Mouse (Mus musculus) midbrain, postnatal 0 days (tissue): Measurements from ENCODE around the gene Mmp2. TPM values are rescaled to one million over a fixed set of nuclear protein-coding genes. Genes with fewer than 3 reads are reported as not detected.

Experiments used
- ATAC-seq: fragments of 200-750 bp; cut with Nextera tagmentation; 2 replicates; pipeline ENCODE4 v1.8.0; 2017; ENCODE audit warnings: moderate number of reproducible peaks, mild to moderate bottlenecking, moderate TSS enrichment, moderate library complexity; ENCODE audit not compliant: low FRiP score
- DNase-seq: peaks from one replicate; pipeline ENCODE4 v3.0.0-alpha.2; 2015; ENCODE audit warnings: low spot score
- H3K27ac ChIP-seq: fragments of 300-500 bp; sonication (generic); 2 replicates; pipeline ENCODE4 v1.5.1; 2014; ENCODE audit warnings: low read depth, mild to moderate bottlenecking, low read length, mixed read lengths
- H3K27me3 ChIP-seq: fragments of 300-500 bp; sonication (generic); 2 replicates; pipeline ENCODE4 v1.6.1; 2014; ENCODE audit warnings: low read length, control low read depth, mixed read lengths; ENCODE audit not compliant: insufficient read depth
- H3K36me3 ChIP-seq: fragments of 300-500 bp; sonication (generic); 2 replicates; pipeline ENCODE4 v1.6.1; 2014; ENCODE audit warnings: low read length, control low read depth, mixed read lengths; ENCODE audit not compliant: insufficient read depth
- H3K4me1 ChIP-seq: fragments of 300-500 bp; sonication (generic); 2 replicates; pipeline ENCODE4 v1.6.1; 2014; ENCODE audit warnings: mild to moderate bottlenecking, control low read depth, antibody characterized with exemption, low read length, mixed read lengths; ENCODE audit not compliant: insufficient read depth
- H3K4me2 ChIP-seq: fragments of 300-500 bp; sonication (generic); 2 replicates; pipeline ENCODE4 v1.6.1; 2014; ENCODE audit warnings: low read depth, mild to moderate bottlenecking, low read length, mixed read lengths; ENCODE audit not compliant: poor library complexity, severe bottlenecking
- H3K4me3 ChIP-seq: fragments of 300-500 bp; sonication (generic); 2 replicates; pipeline ENCODE4 v1.5.1; 2014; ENCODE audit warnings: low read depth, mild to moderate bottlenecking, low read length, moderate library complexity
- H3K9ac ChIP-seq: fragments of 300-500 bp; sonication (generic); replicated peaks from 2 replicates; pipeline ENCODE4 v1.6.1; 2014; ENCODE audit warnings: mild to moderate bottlenecking, low read length, moderate library complexity, mixed read lengths; ENCODE audit not compliant: poor library complexity, severe bottlenecking
- H3K9me3 ChIP-seq: fragments of 300-500 bp; sonication (generic); 2 replicates; pipeline ENCODE4 v1.6.1; 2016; ENCODE audit warnings: low read length, control low read depth
- CTCF ChIP-seq: IDR thresholded peaks from 2 replicates; pipeline ENCODE4 v1.5.1; 2016; ENCODE audit warnings: antibody characterized with exemption, mild to moderate bottlenecking
- WGBS: fragments of 180-500 bp; shearing (Covaris S2); extraction: QIAGEN DNeasy Blood & Tissue Kit; methylation state at CpG from one replicate; pipeline ENCODE4 v1.1.7; 2014; 5-methylcytosine and 5-hydroxymethylcytosine counted together
- polyA plus RNA-seq: library from polyadenylated mRNA; unstranded; fragments of >200 nt; fragmentation: Nextera tagmentation; extraction: Ambion mirVana; gene quantifications from 2 replicates; pipeline ENCODE4 v1.2.1, GENCODE M21; 2015
- total RNA-seq: library from RNA; depleted of rRNA; stranded (reverse); fragments of >200 nt; gene quantifications from 2 replicates; pipeline ENCODE4 v1.2.3, GENCODE M21; 2014

Mmp2 gene
- total and polyA plus RNA-seq, 2 experiments from 2014 or later, result 16.1 to 16.5 TPM

DNA sequence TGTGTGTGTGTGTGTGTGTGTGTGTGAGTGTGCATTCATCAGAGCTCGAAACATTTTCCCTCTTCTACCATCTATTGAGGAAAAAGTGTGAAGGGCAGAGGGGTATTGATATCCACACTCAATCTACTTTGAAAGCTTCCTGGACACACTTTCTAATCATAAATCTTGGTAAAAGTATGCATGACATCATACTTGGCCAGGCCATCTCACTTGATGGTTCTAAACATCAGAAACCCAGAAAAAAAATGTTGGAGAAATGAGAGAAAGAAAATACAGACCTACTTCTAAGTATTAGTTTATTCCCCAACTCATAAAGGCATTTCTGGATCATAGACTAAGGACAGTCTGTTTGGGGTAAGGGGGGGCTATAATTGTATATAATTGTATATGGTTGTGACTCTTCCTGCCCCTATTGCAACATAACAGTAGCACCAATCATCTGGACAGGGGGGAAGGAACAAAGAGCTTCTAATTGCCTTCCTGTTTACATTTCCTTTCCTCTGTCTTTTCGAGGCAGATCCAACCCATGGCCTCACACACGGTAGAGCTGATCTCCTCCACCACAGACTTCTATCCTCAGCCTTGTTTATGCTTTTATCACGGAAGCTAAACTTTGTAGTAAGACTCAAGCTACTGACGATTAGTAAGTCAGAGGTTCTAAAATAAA, 7.1 kb downstream of the Mmp2 start:
- WGBS, result 89% methylated on average over 5 of the region's 5 CpGs

GRCm38 (mm10) chr8:92834786-92835500, 7.9 kb downstream of the Mmp2 start:
- H3K9me3 ChIP-seq, result no peaks in the 10 kb centered on the region
- no peak overlapping the region for H3K9ac ChIP-seq
- H3K4me1 ChIP-seq, result no peaks in the 10 kb centered on the region
- DNase-seq, result no peak
- WGBS, result 89% methylated on average over 11 of the region's 11 CpGs
- no peak for TF ChIP-seq CTCF
- no peaks in the 10 kb centered on the region for H3K36me3 ChIP-seq
- no peak for ATAC-seq
- H3K27ac ChIP-seq, result no peak overlapping the region
- no peak overlapping the region for H3K4me2 ChIP-seq
- H3K27me3 ChIP-seq, result no peaks in the 10 kb centered on the region
- H3K4me3 ChIP-seq, result no peak overlapping the region

More for the DNA sequence above, 7.1 kb downstream of the Mmp2 start:
- Histone ChIP-seq H3K4me2 (no peak overlapping the region), H3K4me1 (no peaks in the 10 kb centered on the region), H3K27me3 (no peaks in the 10 kb centered on the region), H3K4me3 (no peak overlapping the region), H3K9ac (no peak overlapping the region), H3K36me3 (no peaks in the 10 kb centered on the region), H3K27ac (no peak overlapping the region), H3K9me3 (no peaks in the 10 kb centered on the region)
- ATAC-seq, result no peak
- no peak for DNase-seq
- TF ChIP-seq CTCF, result no peak

DNA sequence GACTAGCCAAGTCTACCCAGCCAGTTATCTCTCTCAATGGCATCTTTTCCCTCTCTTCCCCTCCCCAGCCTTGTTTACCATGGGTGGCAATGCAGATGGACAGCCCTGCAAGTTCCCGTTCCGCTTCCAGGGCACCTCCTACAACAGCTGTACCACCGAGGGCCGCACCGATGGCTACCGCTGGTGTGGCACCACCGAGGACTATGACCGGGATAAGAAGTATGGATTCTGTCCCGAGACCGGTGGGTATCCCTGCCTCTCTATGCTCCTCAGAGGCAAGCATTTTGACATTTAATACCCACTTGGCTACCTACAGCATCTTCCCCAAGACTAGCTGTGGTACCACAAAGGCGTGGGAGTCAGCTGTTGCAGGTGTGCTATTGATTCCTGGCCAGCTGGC, 8.8 kb downstream of the Mmp2 start:
- ATAC-seq (no peak), DNase-seq (no peak)
- H3K4me3 ChIP-seq, result no peak overlapping the region
- no peak for TF ChIP-seq CTCF
- no peaks in the 10 kb centered on the region for H3K9me3 ChIP-seq
- no peak overlapping the region for H3K9ac ChIP-seq
- no peaks in the 10 kb centered on the region for H3K4me1 ChIP-seq
- no peak overlapping the region for H3K4me2 ChIP-seq
- H3K36me3 ChIP-seq, result no peaks in the 10 kb centered on the region
- 95% methylated on average over 11 of the region's 11 CpGs for WGBS
- no peak overlapping the region for H3K27ac ChIP-seq
- no peaks in the 10 kb centered on the region for H3K27me3 ChIP-seq

- no peaks in the 10 kb centered on the region for H3K27me3 ChIP-seq
- WGBS, result 78% methylated on average over 3 of the region's 3 CpGs
- no peaks in the 10 kb centered on the region for H3K36me3 ChIP-seq
- no peaks in the 10 kb centered on the region for H3K9me3 ChIP-seq
- no peak overlapping the region for H3K4me2 ChIP-seq
- H3K9ac ChIP-seq, result no peak overlapping the region
- H3K4me1 ChIP-seq, result no peaks in the 10 kb centered on the region
- TF ChIP-seq CTCF, result no peak
- no peak overlapping the region for H3K4me3 ChIP-seq
- H3K27ac ChIP-seq, result no peak overlapping the region
- no peak for DNase-seq
- no peak for ATAC-seq
Measured at GRCm38 (mm10) chr8:92838616-92839015, 11.5 kb downstream of the Mmp2 start.

DNA sequence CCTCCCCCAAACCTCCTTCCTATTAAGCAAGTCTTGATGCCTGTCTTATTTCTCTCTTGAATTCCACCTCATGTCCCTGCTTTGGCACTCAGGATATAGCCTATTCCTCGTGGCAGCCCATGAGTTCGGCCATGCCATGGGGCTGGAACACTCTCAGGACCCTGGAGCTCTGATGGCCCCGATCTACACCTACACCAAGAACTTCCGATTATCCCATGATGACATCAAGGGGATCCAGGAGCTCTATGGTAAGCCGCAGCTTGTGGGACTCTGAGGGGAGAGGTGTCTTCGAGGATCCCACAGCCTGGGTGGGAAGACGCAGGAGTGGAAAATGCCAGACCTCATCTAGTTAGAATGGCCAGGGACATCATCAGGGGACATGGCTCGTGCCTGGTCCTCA, 12.1 kb downstream of the Mmp2 start:
- Histone ChIP-seq H3K9me3 (no peaks in the 10 kb centered on the region), H3K9ac (no peak overlapping the region), H3K27me3 (no peaks in the 10 kb centered on the region), H3K4me2 (no peak overlapping the region), H3K4me3 (no peak overlapping the region), H3K27ac (no peak overlapping the region), H3K36me3 (no peaks in the 10 kb centered on the region), H3K4me1 (no peaks in the 10 kb centered on the region)
- no peak for TF ChIP-seq CTCF
- DNase-seq, result no peak
- 94% methylated on average over 8 of the region's 8 CpGs for WGBS
- ATAC-seq, result no peak

DNA sequence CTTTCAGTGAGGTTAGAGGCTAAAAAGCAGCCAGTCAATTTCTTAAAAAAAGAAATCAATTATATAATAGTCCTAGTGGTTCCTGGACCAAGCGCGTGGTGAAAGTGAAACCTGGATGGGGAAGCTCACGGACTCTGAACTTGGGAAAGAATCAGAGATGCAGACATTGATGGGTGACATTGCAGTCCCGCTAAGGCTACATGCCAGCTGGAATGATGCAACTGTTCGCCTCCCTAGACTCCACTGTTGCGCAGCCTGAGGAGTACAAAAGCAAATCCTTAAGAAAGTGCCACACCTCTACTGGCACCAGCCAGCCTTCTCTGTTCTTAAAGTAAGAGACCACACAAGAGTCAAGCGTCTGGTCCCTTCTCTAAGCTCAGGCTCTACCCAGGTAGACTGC, 12.8 kb downstream of the Mmp2 start:
- no peak overlapping the region for H3K4me3 ChIP-seq
- H3K27me3 ChIP-seq, result no peaks in the 10 kb centered on the region
- H3K4me2 ChIP-seq, result no peak overlapping the region
- no peak for TF ChIP-seq CTCF
- no peaks in the 10 kb centered on the region for H3K36me3 ChIP-seq
- no peak for DNase-seq
- no peak overlapping the region for H3K27ac ChIP-seq
- WGBS, result 94% methylated on average over 7 of the region's 7 CpGs
- no peak overlapping the region for H3K9ac ChIP-seq
- H3K9me3 ChIP-seq, result no peaks in the 10 kb centered on the region
- no peak for ATAC-seq
- no peaks in the 10 kb centered on the region for H3K4me1 ChIP-seq
